Mouse (Mus musculus) kidney, embryonic 14.5 days (tissue): Measurements from ENCODE around the gene Zfp217. TPM values are rescaled to one million over a fixed set of nuclear protein-coding genes. Genes with fewer than 3 reads are reported as not detected.

Experiments used
- ATAC-seq: fragments of 200-750 bp; cut with Nextera tagmentation; 2 replicates; pipeline ENCODE4 v1.8.0; 2017; ENCODE audit warnings: moderate number of reproducible peaks, mild to moderate bottlenecking, moderate TSS enrichment, moderate library complexity; ENCODE audit not compliant: low FRiP score, low TSS enrichment
- H3K27ac ChIP-seq: fragments of 300-500 bp; sonication (generic); 2 replicates; pipeline ENCODE4 v1.5.1; 2014; ENCODE audit warnings: low read depth, mild to moderate bottlenecking, low read length, moderate library complexity, mixed read lengths
- H3K27me3 ChIP-seq: fragments of 300-500 bp; sonication (generic); 2 replicates; pipeline ENCODE4 v1.6.1; 2014; ENCODE audit warnings: mild to moderate bottlenecking, low read length; ENCODE audit not compliant: control insufficient read depth, insufficient read depth
- H3K36me3 ChIP-seq: fragments of 300-500 bp; sonication (generic); 2 replicates; pipeline ENCODE4 v1.6.1; 2014; ENCODE audit warnings: low read length, mixed read lengths; ENCODE audit not compliant: control insufficient read depth, insufficient read depth
- H3K4me1 ChIP-seq: fragments of 300-500 bp; sonication (generic); 2 replicates; pipeline ENCODE4 v1.6.1; 2014; ENCODE audit warnings: low read length, mixed read lengths; ENCODE audit not compliant: control insufficient read depth, insufficient read depth
- H3K4me2 ChIP-seq: fragments of 300-500 bp; sonication (generic); replicated peaks from 2 replicates; pipeline ENCODE4 v1.6.1; 2014; ENCODE audit warnings: low read depth, mild to moderate bottlenecking, low read length
- H3K4me3 ChIP-seq: fragments of 300-500 bp; sonication (generic); 2 replicates; pipeline ENCODE4 v1.5.1; 2014; ENCODE audit warnings: mild to moderate bottlenecking, low read length
- H3K9ac ChIP-seq: fragments of 300-500 bp; sonication (generic); 2 replicates; pipeline ENCODE4 v1.6.1; 2014; ENCODE audit warnings: low read depth, mild to moderate bottlenecking, low read length, moderate library complexity
- H3K9me3 ChIP-seq: fragments of 300-500 bp; sonication (generic); 2 replicates; pipeline ENCODE4 v1.6.1; 2016; ENCODE audit warnings: low read length; ENCODE audit not compliant: control insufficient read depth
- WGBS: fragments of 180-500 bp; shearing (Covaris S2); extraction: QIAGEN DNeasy Blood & Tissue Kit; methylation state at CpG from one replicate; pipeline ENCODE4 v1.1.7; 2014; 5-methylcytosine and 5-hydroxymethylcytosine counted together
- polyA plus RNA-seq: library from polyadenylated mRNA; unstranded; fragments of >200 nt; fragmentation: Nextera tagmentation; extraction: Ambion mirVana; gene quantifications from 2 replicates; pipeline ENCODE4 v1.2.1, GENCODE M21; 2014

Zfp217 gene
- polyA plus RNA-seq, 1 experiment from 2014 or later: 5.6 TPM

DNA sequence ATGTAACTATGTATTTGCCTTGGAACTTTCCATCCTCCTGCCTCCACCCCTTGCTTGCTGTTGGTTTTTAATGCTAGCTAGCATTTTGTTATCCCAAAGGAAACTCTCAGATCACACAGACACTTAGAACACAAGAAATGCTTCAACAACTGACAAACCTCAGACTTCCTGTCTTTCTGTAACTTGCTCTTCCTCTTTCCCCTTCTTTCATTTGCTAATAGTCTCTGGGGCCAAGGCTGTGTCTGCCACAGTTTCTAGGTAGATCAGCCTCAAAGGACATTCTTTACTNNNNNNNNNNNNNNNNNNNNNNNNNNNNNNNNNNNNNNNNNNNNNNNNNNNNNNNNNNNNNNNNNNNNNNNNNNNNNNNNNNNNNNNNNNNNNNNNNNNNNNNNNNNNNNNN is 21.2 kb upstream of the Zfp217 start:
- Histone ChIP-seq H3K4me2 (no peak overlapping the region), H3K9ac (no peak overlapping the region), H3K9me3 (no peaks in the 10 kb centered on the region), H3K36me3 (no peaks in the 10 kb centered on the region), H3K27ac (no peak overlapping the region), H3K4me1 (peaks cover 7% of the 10 kb centered on the region), H3K27me3 (no peaks in the 10 kb centered on the region), H3K4me3 (no peak overlapping the region)
- no peak for ATAC-seq

DNA sequence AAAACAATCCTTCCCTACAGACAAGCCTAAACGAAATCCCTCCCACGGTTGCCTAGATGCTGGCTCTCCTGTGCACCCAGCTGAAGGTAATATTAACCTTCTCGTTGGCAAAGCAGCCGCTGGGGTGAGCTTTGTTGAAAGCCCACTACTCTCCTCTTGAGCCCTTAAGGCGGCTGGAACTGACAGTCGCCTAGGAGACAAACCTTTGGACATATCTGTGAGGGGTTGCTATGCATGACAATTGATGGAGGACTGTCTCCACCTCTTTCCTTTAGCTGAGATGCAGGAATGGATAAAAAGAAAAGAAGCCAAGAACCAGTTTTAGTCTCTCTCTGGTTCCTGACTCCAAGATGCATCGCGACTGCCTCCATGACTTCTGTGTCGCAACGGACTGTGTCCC is 17.7 kb upstream of the Zfp217 start:
- H3K9ac ChIP-seq: no peak overlapping the region
- no peak for ATAC-seq
- no peaks in the 10 kb centered on the region for H3K9me3 ChIP-seq
- H3K36me3 ChIP-seq: no peaks in the 10 kb centered on the region
- no peaks in the 10 kb centered on the region for H3K4me1 ChIP-seq
- H3K4me2 ChIP-seq: no peak overlapping the region
- H3K27me3 ChIP-seq: no peaks in the 10 kb centered on the region
- H3K4me3 ChIP-seq: no peak overlapping the region
- 82% methylated on average over 10 of the region's 10 CpGs for WGBS
- H3K27ac ChIP-seq: no peak overlapping the region

DNA sequence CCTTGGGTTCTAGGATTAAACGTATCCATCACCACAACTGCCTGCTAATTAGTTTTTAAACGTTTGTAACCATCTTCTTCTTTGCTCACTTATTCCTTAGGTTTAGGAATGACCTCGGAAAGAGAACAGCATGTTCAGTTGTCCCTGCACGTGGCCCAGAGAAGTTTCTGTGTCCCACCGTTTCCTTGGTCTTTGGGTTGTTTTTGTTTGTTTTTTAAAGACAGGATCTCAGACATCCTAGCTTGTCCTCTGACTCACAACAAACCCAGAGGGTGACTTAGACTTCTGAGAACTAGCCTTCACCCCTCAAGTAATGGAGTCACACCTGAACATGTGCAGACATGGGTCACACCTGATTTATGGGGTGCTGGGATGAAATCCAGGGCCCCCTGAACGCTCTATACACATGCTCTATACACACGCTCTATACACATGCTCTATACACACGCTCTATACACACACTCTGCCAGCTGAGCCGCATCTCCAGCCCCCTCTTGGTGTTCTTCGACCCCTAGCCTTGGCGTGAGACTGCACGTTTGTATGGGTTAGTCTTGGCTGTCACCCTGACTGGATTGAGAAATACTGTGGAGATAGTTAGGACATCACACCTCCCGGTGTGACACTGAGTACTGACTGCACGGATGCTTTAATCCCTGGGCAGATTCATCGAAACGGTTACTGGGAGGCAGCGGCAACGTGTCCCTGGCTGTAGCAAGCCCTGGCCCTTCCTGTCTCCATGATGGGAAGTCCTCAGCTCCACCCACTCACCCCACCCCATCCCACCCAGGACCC is 16.0 kb upstream of the Zfp217 start:
- H3K4me2 ChIP-seq: no peak overlapping the region
- H3K4me3 ChIP-seq: no peak overlapping the region
- H3K4me1 ChIP-seq: no peaks in the 10 kb centered on the region
- H3K9ac ChIP-seq: no peak overlapping the region
- H3K27me3 ChIP-seq: no peaks in the 10 kb centered on the region
- no peak overlapping the region for H3K27ac ChIP-seq
- no peaks in the 10 kb centered on the region for H3K36me3 ChIP-seq
- no peak for ATAC-seq
- WGBS: 77% methylated on average over 18 of the region's 18 CpGs
- H3K9me3 ChIP-seq: no peaks in the 10 kb centered on the region

DNA sequence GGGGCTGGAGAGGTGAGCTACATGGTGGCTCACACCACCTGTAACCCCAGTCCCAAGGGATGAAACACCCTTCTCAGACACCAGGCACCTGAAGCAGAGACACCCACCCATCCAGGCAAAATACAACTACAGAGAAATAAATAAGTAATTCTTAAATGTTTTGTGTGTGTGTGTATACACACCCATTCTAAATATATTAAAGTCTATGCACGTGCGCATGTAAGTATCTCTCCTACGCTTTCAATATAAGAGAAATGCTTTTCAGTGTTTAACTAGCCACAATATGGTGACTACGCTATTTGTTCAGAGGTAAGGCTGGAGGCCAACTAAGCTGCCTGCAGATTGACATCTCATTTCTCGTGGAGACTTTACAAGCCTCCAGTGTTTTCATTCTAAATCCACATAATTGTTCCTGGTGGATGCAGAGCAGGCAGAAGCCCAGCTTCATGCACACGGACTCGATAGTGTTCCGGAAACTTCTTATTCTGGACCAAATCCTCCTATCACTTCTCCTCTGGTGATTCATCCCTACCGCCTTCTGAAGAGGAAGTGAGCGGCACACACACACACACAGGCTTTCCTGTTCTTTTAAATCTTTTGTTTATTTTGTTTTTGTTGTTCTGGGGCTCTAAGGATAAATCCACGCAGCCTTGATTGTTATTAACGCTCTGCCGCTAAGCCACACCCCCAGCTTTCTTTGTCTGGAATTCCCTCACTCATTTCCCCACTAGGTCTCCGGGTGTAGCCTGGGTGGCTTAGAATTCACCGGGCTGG is 12.1 kb upstream of the Zfp217 start:
- no peak for ATAC-seq
- H3K9me3 ChIP-seq: no peaks in the 10 kb centered on the region
- 54% methylated on average over 15 of the region's 15 CpGs for WGBS
- H3K4me2 ChIP-seq: peak overlapping the region; percentile 10; the same call in 1 of the 2 replicates
- no peaks in the 10 kb centered on the region for H3K27me3 ChIP-seq
- no peak overlapping the region for H3K27ac ChIP-seq
- H3K4me1 ChIP-seq: peaks cover 10% of the 10 kb centered on the region; the same call in 1 of the 2 replicates
- H3K36me3 ChIP-seq: no peaks in the 10 kb centered on the region
- no peak overlapping the region for H3K9ac ChIP-seq
- H3K4me3 ChIP-seq: no peak overlapping the region

DNA sequence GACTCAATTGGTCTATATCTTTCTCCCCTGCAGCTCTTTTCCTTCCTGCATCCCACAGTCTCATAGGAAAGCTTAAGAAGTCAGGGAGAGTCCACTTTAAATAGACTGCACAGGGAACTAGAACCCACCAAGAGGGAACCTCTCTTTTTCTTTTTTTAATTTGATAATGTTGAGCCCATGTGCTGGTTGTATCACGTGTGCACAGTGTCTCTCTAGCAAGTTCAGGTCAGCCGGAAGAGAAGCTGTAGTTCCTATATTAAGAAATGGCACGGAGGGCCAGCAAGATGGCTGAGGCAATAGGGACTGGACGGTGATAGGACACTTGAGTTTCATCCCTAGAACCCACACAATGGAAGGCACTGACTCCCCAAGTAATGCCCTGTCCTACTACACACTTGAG is 11.1 kb upstream of the Zfp217 start:
- Histone ChIP-seq H3K4me3 (no peak overlapping the region), H3K27me3 (no peaks in the 10 kb centered on the region), H3K36me3 (no peaks in the 10 kb centered on the region), H3K9ac (no peak overlapping the region), H3K9me3 (no peaks in the 10 kb centered on the region), H3K4me1 (peaks cover 17% of the 10 kb centered on the region; the same call in 1 of the 2 replicates), H3K27ac (no peak overlapping the region), H3K4me2 (no peak overlapping the region)
- no peak for ATAC-seq
- WGBS: 92% methylated on average over 4 of the region's 4 CpGs

DNA sequence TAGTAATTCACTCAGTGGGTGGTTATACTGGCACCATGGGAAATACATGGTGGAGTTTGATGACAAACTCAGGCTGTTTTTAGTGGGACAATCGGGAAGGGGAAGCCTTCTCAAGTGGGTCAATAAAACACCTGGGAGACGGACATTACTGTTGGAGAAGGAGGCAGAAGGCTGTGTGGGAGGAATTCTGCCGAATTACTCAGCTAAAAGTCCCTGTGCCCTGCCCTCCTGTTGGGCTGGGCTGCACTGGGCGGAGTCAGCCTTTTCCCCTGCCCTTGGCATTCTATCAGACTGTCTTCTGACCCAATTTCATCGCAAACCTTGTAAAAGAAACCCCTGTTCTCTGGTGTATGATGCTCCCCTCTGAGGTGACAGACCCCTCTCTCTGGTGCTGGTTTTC is 10.3 kb upstream of the Zfp217 start:
- no peak overlapping the region for H3K27ac ChIP-seq
- no peaks in the 10 kb centered on the region for H3K36me3 ChIP-seq
- no peaks in the 10 kb centered on the region for H3K27me3 ChIP-seq
- no peak overlapping the region for H3K4me3 ChIP-seq
- no peak overlapping the region for H3K9ac ChIP-seq
- ATAC-seq: no peak
- H3K9me3 ChIP-seq: no peaks in the 10 kb centered on the region
- H3K4me1 ChIP-seq: peaks cover 20% of the 10 kb centered on the region; the same call in 1 of the 2 replicates
- H3K4me2 ChIP-seq: no peak overlapping the region
- WGBS: 22% methylated on average over 5 of the region's 5 CpGs

DNA sequence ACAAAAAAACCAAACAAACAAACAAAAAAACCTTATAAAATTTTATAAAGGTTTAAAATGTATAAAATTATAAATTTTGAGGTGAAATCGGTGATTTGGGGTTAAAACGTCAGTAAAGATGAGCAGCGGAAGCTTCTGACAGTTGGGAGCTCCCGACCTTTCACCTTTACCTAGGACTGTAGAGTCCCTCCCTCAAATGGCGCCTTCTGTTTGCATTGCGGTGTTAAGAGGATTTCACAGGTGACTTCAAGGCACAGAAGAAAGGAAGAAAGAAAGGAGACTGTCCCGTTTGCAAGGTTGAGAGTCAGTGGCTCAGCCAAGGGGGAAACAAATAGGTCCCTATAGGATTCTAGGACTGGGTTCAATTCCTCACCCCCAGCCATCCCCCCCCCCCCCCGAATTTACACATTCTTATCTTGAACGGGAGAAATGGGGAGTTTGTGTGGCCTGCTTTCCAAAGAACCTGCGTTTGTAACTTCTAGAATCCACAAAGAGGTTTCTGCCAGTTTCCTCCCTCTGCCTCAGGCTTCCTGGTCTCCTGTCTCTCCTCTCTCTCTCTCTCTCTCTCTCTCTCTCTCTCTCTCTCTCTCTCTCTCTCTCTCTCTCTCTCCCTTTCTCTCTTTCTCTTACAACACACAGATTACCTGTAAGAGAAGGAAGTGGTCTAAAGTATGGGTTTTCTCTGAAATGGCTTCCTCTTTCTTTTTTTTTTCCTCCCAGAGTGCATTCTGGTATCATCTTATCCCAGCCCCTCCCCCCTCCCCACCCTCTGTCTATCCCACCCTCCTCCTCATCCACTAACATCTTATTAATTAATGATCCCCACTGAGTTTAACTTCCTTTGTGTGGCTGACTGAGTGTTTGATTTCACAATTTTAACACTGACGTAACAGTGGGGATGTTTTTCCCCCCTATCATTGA is 9.6 kb upstream of the Zfp217 start:
- no peaks in the 10 kb centered on the region for H3K9me3 ChIP-seq
- H3K36me3 ChIP-seq: no peaks in the 10 kb centered on the region
- no peak overlapping the region for H3K9ac ChIP-seq
- H3K4me2 ChIP-seq: no peak overlapping the region
- peaks cover 24% of the 10 kb centered on the region; the same call in 1 of the 2 replicates for H3K4me1 ChIP-seq
- H3K4me3 ChIP-seq: no peak overlapping the region
- H3K27me3 ChIP-seq: no peaks in the 10 kb centered on the region
- 39% methylated on average over 11 of the region's 11 CpGs for WGBS
- ATAC-seq: no peak
- no peak overlapping the region for H3K27ac ChIP-seq

DNA sequence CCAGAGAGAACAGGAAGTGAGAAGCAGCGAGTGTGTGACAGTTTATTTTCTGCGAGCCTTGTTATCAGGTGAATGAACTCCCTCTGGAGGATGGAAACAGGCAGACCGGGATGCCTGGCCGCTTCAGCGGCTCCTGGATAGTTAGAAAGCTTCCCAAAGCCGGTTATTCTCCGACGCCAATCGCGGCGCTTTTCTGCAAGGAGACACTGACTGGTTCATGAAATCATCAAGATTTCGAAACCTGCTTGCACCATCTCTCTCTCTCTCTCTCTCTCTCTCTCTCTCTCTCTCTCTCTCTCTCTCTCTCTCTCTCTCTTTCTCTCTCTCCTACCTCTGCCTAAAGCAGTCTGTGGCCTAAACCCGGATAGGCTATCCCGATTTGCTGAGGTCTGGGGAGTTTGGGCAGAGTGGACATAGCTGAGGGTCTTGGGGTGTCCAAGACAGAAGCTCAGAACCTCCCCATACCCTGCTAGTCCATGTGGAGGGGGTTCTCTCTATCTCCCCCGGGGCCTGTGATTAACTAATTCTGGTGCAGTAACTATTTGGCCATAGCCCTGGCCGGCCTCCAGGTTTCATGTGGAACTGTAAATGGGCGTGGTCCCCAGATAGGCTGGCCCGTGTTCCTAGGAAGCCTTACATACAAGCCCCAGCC is 7.3 kb upstream of the Zfp217 start:
- Histone ChIP-seq H3K4me3 (peak overlapping the region; percentile 24), H3K27ac (peak overlapping the region; percentile 73; the same call in 1 of the 2 replicates), H3K27me3 (no peaks in the 10 kb centered on the region), H3K4me1 (peaks cover 24% of the 10 kb centered on the region; the same call in 1 of the 2 replicates), H3K36me3 (no peaks in the 10 kb centered on the region), H3K9ac (peak overlapping the region; percentile 37), H3K9me3 (no peaks in the 10 kb centered on the region), H3K4me2 (peak overlapping the region; percentile 77)
- peak; percentile 47; the same call in 1 of the 2 replicates for ATAC-seq
- WGBS: 7% methylated on average over 18 of the region's 18 CpGs
